Mouse (Mus musculus) layer of hippocampus, postnatal 25 days (tissue): ENCODE measurements around the gene Slitrk5. TPM values are rescaled to one million over a fixed set of nuclear protein-coding genes. Genes with fewer than 3 reads are reported as not detected.
"Not testable (repeated sequence)": the region's sequence is repeated elsewhere in the genome, so short reads cannot be mapped to it uniquely, and the experiment has no call there.

Experiments used
- DNase-seq, 2 experiments: peaks; one replicate each; pipeline ENCODE4 v3.0.0; 2022; ENCODE audit warnings: mixed read lengths in 2 of 2, low spot score in 1 of 2; ENCODE audit errors: extremely low spot score in 1 of 2
- total RNA-seq, 2 experiments: library from RNA; stranded (reverse); gene quantifications; 2 replicates each; pipeline ENCODE4 v1.2.3; 2021

The Slitrk5 gene
- 100 to 1,000 TPM in 1 of 2 experiments, 10 to 100 TPM in 1; 93.6 to 114 TPM for total RNA-seq

- peak; percentile 91 to 97 for DNase-seq
These were observed at the start of gene Slitrk5 for GRCm38 (mm10) chr14:111674664-111675147. Slitrk5 (plus strand) TSS chr14:111675097.

DNA sequence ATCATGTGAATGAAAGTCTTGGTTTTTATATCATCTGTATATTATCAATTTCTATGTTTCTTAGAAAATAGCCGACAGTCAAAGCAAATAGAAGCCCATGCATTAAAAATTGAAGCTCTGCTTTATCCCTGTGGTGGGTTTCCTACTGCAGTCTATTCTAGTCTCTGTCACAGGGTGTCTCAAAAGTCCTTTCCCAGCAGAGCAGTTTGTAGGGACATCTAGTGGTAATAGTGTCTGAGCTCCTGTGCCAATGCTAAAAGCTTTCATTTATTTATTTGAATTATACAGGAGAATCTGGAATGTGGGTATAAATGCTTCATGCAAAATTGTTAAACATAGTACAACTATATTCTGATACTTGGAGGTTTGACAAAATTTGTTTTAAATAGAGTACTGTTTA lies 2.0 kb upstream of the Slitrk5 start:
- DNase-seq = no peak

DNA sequence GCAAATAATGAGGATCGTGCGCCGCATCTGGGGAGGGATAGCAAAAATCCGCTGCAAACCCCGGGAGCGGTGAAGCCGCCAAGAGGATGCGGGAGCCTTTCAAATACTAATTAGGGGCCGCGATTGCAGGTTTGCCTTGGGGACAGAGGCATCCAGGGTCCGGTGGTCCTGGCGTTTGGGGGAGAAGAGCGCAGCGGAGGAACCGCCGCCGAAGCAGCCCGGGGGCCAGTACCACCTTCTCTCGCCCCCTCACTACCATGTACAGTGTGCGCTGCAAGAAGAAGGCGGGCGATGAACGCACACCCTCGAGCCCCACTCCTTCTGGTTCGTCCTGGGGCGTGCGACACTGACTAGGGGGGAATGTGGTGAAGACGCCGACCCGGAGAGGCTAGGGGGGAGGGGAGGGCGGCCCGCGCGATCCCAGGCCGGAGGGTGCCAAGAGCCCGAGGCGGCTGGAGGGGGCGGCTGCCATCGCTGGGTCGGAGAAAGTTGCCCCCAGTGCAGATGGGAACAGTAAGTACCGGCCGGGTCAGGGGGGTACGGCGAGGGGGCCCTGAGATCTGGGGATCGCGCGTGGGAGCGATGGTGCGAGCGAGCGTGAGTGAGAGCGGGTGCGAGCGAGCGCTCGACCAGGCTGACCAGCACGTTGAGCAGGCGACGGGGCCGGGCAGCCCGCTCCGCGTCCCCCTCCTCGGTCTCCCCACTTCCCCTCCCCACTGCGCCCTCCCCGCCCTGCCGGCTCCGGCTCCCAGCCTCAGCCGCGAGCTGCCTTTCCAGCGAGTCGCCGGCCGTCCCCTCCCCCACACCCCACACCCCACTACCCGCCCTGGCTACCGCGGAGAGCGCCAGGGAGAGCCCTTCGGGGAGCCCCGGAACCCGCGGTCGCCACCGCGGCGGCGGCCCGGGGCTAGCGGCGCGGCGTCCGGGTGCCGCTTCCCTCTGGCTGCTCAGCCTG lies 591 bp downstream of the Slitrk5 start:
- DNase-seq = peak; percentile 60 to 70

GRCm38 (mm10) chr14:111676166-111676581 lies 1.3 kb downstream of the Slitrk5 start:
- peak in 1 of 2 experiments; percentile 47 for DNase-seq

DNA sequence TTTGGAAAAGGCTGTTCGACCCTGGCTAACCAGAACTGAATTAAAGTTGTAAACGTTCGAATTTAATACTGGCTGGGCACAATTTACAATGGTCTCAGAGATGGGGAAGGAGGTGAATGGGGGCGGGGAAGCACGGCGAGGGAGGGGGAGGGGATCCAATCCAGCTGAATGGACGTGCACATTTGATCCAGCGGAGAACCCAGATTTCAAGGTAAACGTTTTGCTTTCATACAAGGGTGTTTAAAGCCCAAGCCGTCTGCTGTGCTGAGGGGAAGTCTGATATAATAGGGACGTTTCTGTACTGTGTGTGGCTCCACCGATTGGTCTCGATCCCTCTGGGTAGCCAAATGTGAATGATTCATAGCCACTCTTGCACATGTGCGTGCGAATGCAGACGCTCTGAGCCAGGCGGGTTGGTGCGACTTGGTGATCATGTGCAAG lies 2.0 kb downstream of the Slitrk5 start:
- DNase-seq = peak; percentile 23 to 54

- peak in 1 of 2 experiments; percentile 17 for DNase-seq
These were observed 2.6 kb downstream of the Slitrk5 start for GRCm38 (mm10) chr14:111677361-111678070.

DNA sequence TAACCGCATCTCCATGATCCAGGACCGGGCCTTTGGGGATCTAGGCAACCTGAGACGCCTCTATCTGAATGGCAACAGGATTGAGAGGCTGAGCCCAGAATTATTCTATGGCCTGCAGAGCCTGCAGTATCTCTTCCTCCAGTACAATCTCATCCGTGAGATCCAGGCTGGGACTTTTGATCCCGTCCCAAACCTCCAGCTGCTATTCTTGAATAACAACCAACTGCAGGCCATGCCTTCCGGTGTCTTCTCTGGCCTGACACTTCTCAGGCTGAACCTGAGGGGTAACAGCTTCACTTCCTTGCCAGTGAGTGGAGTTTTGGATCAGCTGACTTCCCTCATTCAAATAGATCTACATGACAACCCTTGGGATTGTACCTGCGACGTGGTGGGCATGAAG lies 5.4 kb downstream of the Slitrk5 start:
- DNase-seq = no peak

GRCm38 (mm10) chr14:111681092-111681708 lies 6.3 kb downstream of the Slitrk5 start:
- peak in 1 of 2 experiments; percentile 38 for DNase-seq

- peak in 1 of 2 experiments; percentile 16 for DNase-seq
These were observed 6.9 kb downstream of the Slitrk5 start for GRCm38 (mm10) chr14:111681773-111682172.

- no peak for DNase-seq
These were observed 8.6 kb downstream of the Slitrk5 start for GRCm38 (mm10) chr14:111683543-111683942.

DNA sequence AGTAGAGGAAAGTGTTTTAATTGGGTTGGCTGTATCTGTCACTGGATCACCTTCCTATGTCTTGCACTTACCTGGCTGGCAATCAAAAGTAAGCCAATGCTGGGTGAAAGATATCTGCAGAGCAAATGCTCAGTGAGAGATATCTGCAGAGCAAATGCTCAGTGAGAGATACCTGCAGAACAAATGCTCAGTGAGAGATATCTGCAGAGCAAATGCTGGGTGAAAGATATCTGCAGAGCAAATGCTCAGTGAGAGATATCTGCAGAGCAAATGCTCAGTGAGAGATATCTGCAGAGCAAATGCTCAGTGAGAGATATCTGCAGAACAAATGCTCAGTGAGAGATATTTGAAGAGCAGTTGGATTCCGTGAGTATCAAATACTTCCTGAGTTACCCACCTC lies 15.2 kb downstream of the Slitrk5 start:
- not testable (repeated sequence) for DNase-seq

DNA sequence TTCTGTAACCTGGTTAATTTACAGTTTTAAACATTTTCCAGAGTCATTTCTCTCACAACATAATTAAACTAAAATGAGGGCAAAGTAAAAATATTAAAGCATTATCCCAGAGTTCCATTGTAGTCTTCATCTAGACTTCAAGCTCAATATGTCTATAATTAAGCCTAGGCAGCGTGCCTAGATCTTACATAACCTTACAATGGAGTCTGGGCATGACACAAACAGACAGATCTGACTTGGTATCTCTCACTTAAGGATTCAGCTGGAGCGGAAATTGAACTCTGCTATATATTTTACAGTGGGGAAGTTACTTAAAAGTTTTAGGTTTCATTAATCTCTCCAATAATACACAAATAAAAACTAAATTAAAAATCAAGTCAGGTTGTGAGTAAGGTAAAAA lies 54.9 kb downstream of the Slitrk5 start:
- no peak for DNase-seq
